Mouse (Mus musculus) neural tube, embryonic 14.5 days (tissue): Measurements from ENCODE around the gene Tab2. TPM values are rescaled to one million over a fixed set of nuclear protein-coding genes. Genes with fewer than 3 reads are reported as not detected.

ENCODE experiments used
- ATAC-seq: fragments of 200-750 bp; cut with Nextera tagmentation; 2 replicates; pipeline ENCODE4 v1.8.0; 2017; ENCODE audit warnings: low read depth, mild to moderate bottlenecking, moderate TSS enrichment, moderate library complexity
- H3K27ac ChIP-seq: fragments of 300-500 bp; sonication (generic); 2 replicates; pipeline ENCODE4 v1.5.1; 2014; ENCODE audit warnings: low read depth, mild to moderate bottlenecking, control low read depth, low read length, moderate library complexity, mixed read lengths
- H3K27me3 ChIP-seq: fragments of 300-500 bp; sonication (generic); 2 replicates; pipeline ENCODE4 v1.6.1; 2014; ENCODE audit warnings: low read length; ENCODE audit not compliant: control insufficient read depth, insufficient read depth
- H3K36me3 ChIP-seq: fragments of 300-500 bp; sonication (generic); 2 replicates; pipeline ENCODE4 v1.6.1; 2014; ENCODE audit warnings: low read length, mixed read lengths; ENCODE audit not compliant: control insufficient read depth, insufficient read depth
- H3K4me1 ChIP-seq: fragments of 300-500 bp; sonication (generic); 2 replicates; pipeline ENCODE4 v1.6.1; 2014; ENCODE audit warnings: low read length; ENCODE audit not compliant: control insufficient read depth, insufficient read depth
- H3K4me2 ChIP-seq: fragments of 300-500 bp; sonication (generic); 2 replicates; pipeline ENCODE4 v1.6.1; 2014; ENCODE audit warnings: mild to moderate bottlenecking, low read depth, low read length, control low read depth
- H3K4me3 ChIP-seq: fragments of 300-500 bp; sonication (generic); 2 replicates; pipeline ENCODE4 v1.5.1; 2014; ENCODE audit warnings: low read depth, low read length, control low read depth, mixed read lengths
- H3K9ac ChIP-seq: fragments of 300-500 bp; sonication (generic); replicated peaks from 2 replicates; pipeline ENCODE4 v1.6.1; 2014; ENCODE audit warnings: low read depth, mild to moderate bottlenecking, control low read depth, low read length, mixed read lengths
- H3K9me3 ChIP-seq: fragments of 300-500 bp; sonication (generic); 2 replicates; pipeline ENCODE4 v1.6.1; 2016; ENCODE audit warnings: low read length; ENCODE audit not compliant: control insufficient read depth
- WGBS: fragments of 180-500 bp; shearing (Covaris S2); extraction: QIAGEN DNeasy Blood & Tissue Kit; methylation state at CpG from one replicate; pipeline ENCODE4 v1.1.7; 2014; 5-methylcytosine and 5-hydroxymethylcytosine counted together
- polyA plus RNA-seq: library from polyadenylated mRNA; unstranded; fragments of >200 nt; fragmentation: Nextera tagmentation; extraction: Ambion mirVana; gene quantifications from 2 replicates; pipeline ENCODE4 v1.2.1, GENCODE M21; 2014

Tab2 gene
- polyA plus RNA-seq, 1 experiment from 2014 or later, result 18.7 TPM

DNA sequence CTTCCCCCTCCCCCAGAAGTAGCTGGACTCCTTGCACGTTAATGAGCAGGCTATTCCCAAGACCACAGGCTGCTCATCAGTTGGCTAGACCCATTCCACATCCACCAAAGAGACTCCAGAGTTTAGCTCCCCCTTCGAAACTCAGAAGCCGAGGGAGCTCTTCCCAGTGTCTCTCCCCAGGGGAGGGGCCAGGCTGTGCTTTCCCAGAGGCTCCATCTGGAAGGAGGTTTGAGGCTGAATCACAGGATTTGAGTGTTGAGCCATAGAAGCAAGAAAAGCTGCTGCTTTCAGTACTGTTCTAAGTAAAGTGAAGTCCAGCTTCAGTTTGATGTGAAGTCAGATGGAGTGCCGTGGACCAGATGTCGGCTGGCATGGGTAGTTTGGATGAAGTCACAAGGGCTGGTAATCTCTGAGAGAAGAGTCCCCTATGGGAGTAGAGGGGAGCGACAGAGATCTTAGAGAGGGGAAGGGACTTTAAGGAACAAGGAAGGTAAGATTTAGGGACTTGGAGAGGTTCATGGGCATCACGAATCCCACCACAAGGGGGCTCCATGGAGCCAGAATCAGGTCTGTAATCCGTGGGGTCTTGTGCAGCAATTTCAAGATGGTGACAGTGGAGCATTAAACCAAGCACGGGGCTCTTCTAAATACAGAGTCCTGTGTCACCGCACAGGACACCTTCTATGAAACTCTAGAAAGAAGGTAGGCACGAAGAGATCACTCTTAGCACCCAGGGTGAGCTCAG is 85.3 kb downstream of the Tab2 start:
- Histone ChIP-seq H3K9me3 (no peaks in the 10 kb centered on the region), H3K9ac (no peak overlapping the region), H3K4me1 (no peaks in the 10 kb centered on the region), H3K27me3 (0 out of 2 replicates have a peak, but pooled peaks cover 5% of the 10 kb centered on the region), H3K4me2 (no peak overlapping the region), H3K27ac (no peak overlapping the region), H3K4me3 (no peak overlapping the region), H3K36me3 (no peaks in the 10 kb centered on the region)
- ATAC-seq, result no peak
- 73% methylated on average over 11 of the region's 11 CpGs for WGBS

DNA sequence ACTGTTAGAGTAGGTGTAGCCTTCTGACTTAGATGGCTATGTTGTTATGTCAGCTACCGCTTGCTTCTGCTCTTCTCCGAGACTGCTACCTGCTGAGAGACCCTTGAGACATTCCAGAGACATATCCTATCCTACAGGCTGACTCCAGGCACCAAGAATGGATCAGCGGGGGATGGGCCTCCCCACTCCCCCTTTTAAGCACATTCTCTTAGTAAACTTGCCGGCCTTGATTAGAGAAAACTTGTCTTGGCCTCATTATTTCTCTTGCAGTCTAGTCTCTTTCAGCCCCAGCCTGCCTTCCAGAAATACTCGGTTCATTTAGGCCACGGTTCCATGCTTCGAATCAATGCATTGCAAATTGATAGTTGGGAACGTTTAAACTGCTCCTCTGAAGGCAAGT is 86.3 kb downstream of the Tab2 start:
- 63% methylated on average over 8 of the region's 8 CpGs for WGBS
- ATAC-seq, result no peak
- 0 out of 2 replicates have a peak, but pooled peaks cover 5% of the 10 kb centered on the region for H3K27me3 ChIP-seq
- no peak overlapping the region for H3K27ac ChIP-seq
- H3K9ac ChIP-seq, result no peak overlapping the region
- H3K4me2 ChIP-seq, result no peak overlapping the region
- no peaks in the 10 kb centered on the region for H3K36me3 ChIP-seq
- H3K4me1 ChIP-seq, result no peaks in the 10 kb centered on the region
- H3K4me3 ChIP-seq, result no peak overlapping the region
- no peaks in the 10 kb centered on the region for H3K9me3 ChIP-seq

GRCm38 (mm10) chr10:7867666-7868030 is 88.4 kb downstream of the Tab2 start:
- H3K4me1 ChIP-seq, result no peaks in the 10 kb centered on the region
- H3K4me3 ChIP-seq, result peak overlapping the region; percentile 34
- H3K36me3 ChIP-seq, result no peaks in the 10 kb centered on the region
- no peaks in the 10 kb centered on the region for H3K9me3 ChIP-seq
- peak overlapping the region; percentile 62 for H3K4me2 ChIP-seq
- 20% methylated on average over 21 of the region's 21 CpGs for WGBS
- peak; percentile 31; the same call in 1 of the 2 replicates for ATAC-seq
- H3K9ac ChIP-seq, result peak overlapping the region; percentile 44
- H3K27ac ChIP-seq, result no peak overlapping the region
- 0 out of 2 replicates have a peak, but pooled peaks cover 5% of the 10 kb centered on the region for H3K27me3 ChIP-seq

DNA sequence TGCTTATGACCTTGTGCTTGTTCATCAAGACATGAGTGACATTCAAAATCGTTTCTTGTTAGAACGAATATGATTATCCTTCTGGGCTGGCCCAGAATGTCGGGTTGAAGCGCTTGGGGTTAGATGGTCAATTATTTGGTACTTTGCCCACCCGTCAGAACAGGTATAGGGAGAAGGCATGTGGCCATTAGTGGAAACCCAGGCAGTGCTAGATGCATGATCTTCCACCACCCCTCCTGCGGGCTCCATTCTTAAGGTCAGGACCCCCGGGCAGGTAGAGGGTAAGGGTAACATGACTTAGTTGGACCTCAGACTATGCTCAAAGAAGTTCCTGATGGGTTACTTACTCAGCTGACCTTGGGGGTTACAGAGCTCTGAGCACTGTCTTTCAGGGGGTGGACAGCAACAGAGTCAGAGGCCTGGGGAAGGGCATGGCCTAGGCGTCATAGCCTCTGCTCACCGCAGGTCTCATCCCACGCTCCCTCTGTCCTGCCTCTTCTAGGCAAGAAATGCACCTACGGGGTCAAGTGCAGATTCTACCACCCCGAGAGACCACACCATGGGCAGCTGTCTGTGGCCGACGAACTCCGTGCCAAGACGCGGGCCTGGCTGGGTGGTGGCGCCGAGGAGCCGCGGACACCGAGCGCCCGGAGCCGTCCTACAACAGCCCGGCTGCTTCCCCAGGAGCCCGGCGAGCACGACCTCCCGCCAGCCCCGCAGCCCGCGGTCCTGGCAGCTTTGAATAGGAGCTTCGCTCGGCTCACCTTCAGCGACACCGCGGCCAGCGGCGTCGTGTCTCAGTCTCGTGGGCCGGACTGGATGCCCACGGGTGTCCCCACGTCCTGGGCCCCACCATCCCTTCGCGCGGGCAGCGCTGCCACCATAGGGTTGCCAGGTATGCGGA is 89.0 kb downstream of the Tab2 start:
- Histone ChIP-seq H3K9me3 (no peaks in the 10 kb centered on the region), H3K9ac (peak overlapping the region; percentile 44), H3K27me3 (0 out of 2 replicates have a peak, but pooled peaks cover 5% of the 10 kb centered on the region), H3K4me2 (peak overlapping the region; percentile 62), H3K27ac (no peak overlapping the region), H3K4me3 (peak overlapping the region; percentile 34), H3K4me1 (no peaks in the 10 kb centered on the region), H3K36me3 (no peaks in the 10 kb centered on the region)
- 17% methylated on average over 50 of the region's 50 CpGs for WGBS
- ATAC-seq, result peak; percentile 54; the same call in 1 of the 2 replicates

DNA sequence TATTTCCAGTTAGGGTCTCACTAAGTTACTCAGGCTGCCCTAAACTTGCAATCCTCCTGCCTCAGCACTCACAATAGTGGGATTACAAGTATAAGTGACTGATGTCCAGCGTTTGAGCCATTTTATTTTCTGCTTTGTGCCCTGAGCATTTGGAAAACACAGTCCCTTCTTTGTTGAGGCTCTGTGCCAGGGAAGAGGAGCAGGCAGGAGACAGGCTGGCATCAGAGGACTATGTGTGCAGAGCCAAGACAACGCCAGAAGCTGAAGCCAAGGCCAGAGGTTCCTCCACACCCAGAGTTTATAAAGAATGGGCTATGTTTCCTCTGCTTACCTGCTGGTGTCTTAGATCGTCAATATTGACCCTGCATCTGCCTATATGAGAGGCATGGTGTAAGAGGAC is 91.2 kb downstream of the Tab2 start:
- Histone ChIP-seq H3K4me3 (no peak overlapping the region), H3K36me3 (no peaks in the 10 kb centered on the region), H3K9ac (no peak overlapping the region), H3K27me3 (0 out of 2 replicates have a peak, but pooled peaks cover 5% of the 10 kb centered on the region), H3K4me1 (no peaks in the 10 kb centered on the region), H3K27ac (no peak overlapping the region), H3K9me3 (no peaks in the 10 kb centered on the region), H3K4me2 (no peak overlapping the region)
- no peak for ATAC-seq
- WGBS, result 80% methylated on average over 3 of the region's 3 CpGs

- Histone ChIP-seq H3K36me3 (no peaks in the 10 kb centered on the region), H3K9ac (no peak overlapping the region), H3K27ac (no peak overlapping the region), H3K4me2 (no peak overlapping the region), H3K4me3 (no peak overlapping the region), H3K9me3 (no peaks in the 10 kb centered on the region), H3K4me1 (no peaks in the 10 kb centered on the region), H3K27me3 (0 out of 2 replicates have a peak, but pooled peaks cover 5% of the 10 kb centered on the region)
- WGBS, result 77% methylated on average over 6 of the region's 6 CpGs
- ATAC-seq, result no peak
These were observed 91.8 kb downstream of the Tab2 start for GRCm38 (mm10) chr10:7864184-7864583.

- WGBS, result 96% methylated on average over 6 of the region's 6 CpGs
These were observed 92.6 kb downstream of the Tab2 start for GRCm38 (mm10) chr10:7863411-7863810.

GRCm38 (mm10) chr10:7861937-7862657 is 93.9 kb downstream of the Tab2 start:
- Histone ChIP-seq H3K4me3 (no peak overlapping the region), H3K9ac (no peak overlapping the region)
- 93% methylated on average over 25 of the region's 25 CpGs for WGBS

More at GRCm38 (mm10) chr10:7863411-7863810, 92.6 kb downstream of the Tab2 start:
- no peak overlapping the region for H3K4me2 ChIP-seq
- H3K9ac ChIP-seq, result no peak overlapping the region
- no peaks in the 10 kb centered on the region for H3K9me3 ChIP-seq
- no peak overlapping the region for H3K27ac ChIP-seq
- no peaks in the 10 kb centered on the region for H3K36me3 ChIP-seq
- H3K4me3 ChIP-seq, result no peak overlapping the region
- no peak for ATAC-seq
- H3K27me3 ChIP-seq, result 0 out of 2 replicates have a peak, but pooled peaks cover 5% of the 10 kb centered on the region
- no peaks in the 10 kb centered on the region for H3K4me1 ChIP-seq

More at GRCm38 (mm10) chr10:7861937-7862657, 93.9 kb downstream of the Tab2 start:
- H3K36me3 ChIP-seq, result no peaks in the 10 kb centered on the region
- ATAC-seq, result no peak
- H3K27ac ChIP-seq, result no peak overlapping the region
- H3K9me3 ChIP-seq, result no peaks in the 10 kb centered on the region
- no peaks in the 10 kb centered on the region for H3K4me1 ChIP-seq
- 0 out of 2 replicates have a peak, but pooled peaks cover 5% of the 10 kb centered on the region for H3K27me3 ChIP-seq
- no peak overlapping the region for H3K4me2 ChIP-seq
